Mouse (Mus musculus) cortical plate, adult 2 months (tissue): ENCODE data around the gene Gm7247.

Experiments used
- CTCF ChIP-seq: fragments of 200-500 bp; IDR thresholded peaks from 2 replicates; pipeline ENCODE4 v1.5.1; 2011; ENCODE audit warnings: mild to moderate bottlenecking, control low read depth, low read length; ENCODE audit not compliant: insufficient read depth; ENCODE audit errors: extremely low read depth
- POLR2A ChIP-seq: fragments of 200-500 bp; IDR thresholded peaks from 2 replicates; pipeline ENCODE4 v1.6.1; 2011; ENCODE audit warnings: mild to moderate bottlenecking, low read length, control low read depth; ENCODE audit not compliant: insufficient read depth; ENCODE audit errors: extremely low read depth

GRCm38 (mm10) chr14:51346027-51346426 is 15.5 kb upstream of the Gm7247 start:
- no peak for TF ChIP-seq CTCF
- TF ChIP-seq POLR2A = no peak
